Mouse (Mus musculus) ovary, postnatal 14 days (tissue): ENCODE data around the gene Tnpo1.

Source experiments
- DNase-seq: peaks from one replicate; pipeline ENCODE4 v3.0.0; 2022; ENCODE audit warnings: low spot score

Gene Tnpo1

GRCm38 (mm10) chr13:98925486-98926212 lies 535 bp downstream of the Tnpo1 start:
- peak; percentile 48 for DNase-seq

GRCm38 (mm10) chr13:98924897-98925485 lies 1.2 kb downstream of the Tnpo1 start:
- no peak for DNase-seq

- no peak for DNase-seq
Measured at GRCm38 (mm10) chr13:98922806-98923205, 3.4 kb downstream of the Tnpo1 start.

- no peak for DNase-seq
Measured at GRCm38 (mm10) chr13:98921276-98921675, 4.9 kb downstream of the Tnpo1 start.

GRCm38 (mm10) chr13:98920300-98920699 lies 5.9 kb downstream of the Tnpo1 start:
- no peak for DNase-seq

GRCm38 (mm10) chr13:98919695-98920094 lies 6.5 kb downstream of the Tnpo1 start:
- no peak for DNase-seq

- no peak for DNase-seq
Measured at GRCm38 (mm10) chr13:98917851-98918250, 8.3 kb downstream of the Tnpo1 start.

GRCm38 (mm10) chr13:98915591-98915990 lies 10.6 kb downstream of the Tnpo1 start:
- DNase-seq, result no peak

GRCm38 (mm10) chr13:98914844-98915212 lies 11.4 kb downstream of the Tnpo1 start:
- no peak for DNase-seq

- no peak for DNase-seq
Measured at GRCm38 (mm10) chr13:98914010-98914843, 12.0 kb downstream of the Tnpo1 start.

- DNase-seq, result no peak
Measured at GRCm38 (mm10) chr13:98913196-98913595, 13.0 kb downstream of the Tnpo1 start.

GRCm38 (mm10) chr13:98912602-98913001 lies 13.6 kb downstream of the Tnpo1 start:
- DNase-seq, result no peak

GRCm38 (mm10) chr13:98910801-98911200 lies 15.4 kb downstream of the Tnpo1 start:
- DNase-seq, result no peak

- DNase-seq, result no peak
Measured at GRCm38 (mm10) chr13:98904608-98905007, 21.6 kb downstream of the Tnpo1 start.

GRCm38 (mm10) chr13:98902366-98903025 lies 23.7 kb downstream of the Tnpo1 start:
- DNase-seq, result no peak

- no peak for DNase-seq
Measured at GRCm38 (mm10) chr13:98899550-98899949, 26.6 kb downstream of the Tnpo1 start.

- no peak for DNase-seq
Measured at GRCm38 (mm10) chr13:98897577-98897976, 28.6 kb downstream of the Tnpo1 start.

GRCm38 (mm10) chr13:98896434-98897126 lies 29.6 kb downstream of the Tnpo1 start:
- no peak for DNase-seq

GRCm38 (mm10) chr13:98896013-98896412 lies 30.2 kb downstream of the Tnpo1 start:
- no peak for DNase-seq

- no peak for DNase-seq
Measured at GRCm38 (mm10) chr13:98894900-98895299, 31.3 kb downstream of the Tnpo1 start.

- DNase-seq, result no peak
Measured at GRCm38 (mm10) chr13:98891443-98891842, 34.7 kb downstream of the Tnpo1 start.

GRCm38 (mm10) chr13:98890871-98891219 lies 35.3 kb downstream of the Tnpo1 start:
- peak; percentile 66 for DNase-seq
